Mouse (Mus musculus) liver, adult 2 months (tissue): ENCODE data around the gene Maml2.

Experiments
- CTCF ChIP-seq: fragments of 200-500 bp; IDR thresholded peaks from 2 replicates; pipeline ENCODE4 v1.5.1; 2011; ENCODE audit warnings: low read depth, low read length, control low read depth
- POLR2A ChIP-seq: fragments of 200-500 bp; IDR thresholded peaks from 2 replicates; pipeline ENCODE4 v1.6.1; 2011; ENCODE audit warnings: low read length, control low read depth; ENCODE audit not compliant: insufficient read depth; ENCODE audit errors: extremely low read depth

DNA sequence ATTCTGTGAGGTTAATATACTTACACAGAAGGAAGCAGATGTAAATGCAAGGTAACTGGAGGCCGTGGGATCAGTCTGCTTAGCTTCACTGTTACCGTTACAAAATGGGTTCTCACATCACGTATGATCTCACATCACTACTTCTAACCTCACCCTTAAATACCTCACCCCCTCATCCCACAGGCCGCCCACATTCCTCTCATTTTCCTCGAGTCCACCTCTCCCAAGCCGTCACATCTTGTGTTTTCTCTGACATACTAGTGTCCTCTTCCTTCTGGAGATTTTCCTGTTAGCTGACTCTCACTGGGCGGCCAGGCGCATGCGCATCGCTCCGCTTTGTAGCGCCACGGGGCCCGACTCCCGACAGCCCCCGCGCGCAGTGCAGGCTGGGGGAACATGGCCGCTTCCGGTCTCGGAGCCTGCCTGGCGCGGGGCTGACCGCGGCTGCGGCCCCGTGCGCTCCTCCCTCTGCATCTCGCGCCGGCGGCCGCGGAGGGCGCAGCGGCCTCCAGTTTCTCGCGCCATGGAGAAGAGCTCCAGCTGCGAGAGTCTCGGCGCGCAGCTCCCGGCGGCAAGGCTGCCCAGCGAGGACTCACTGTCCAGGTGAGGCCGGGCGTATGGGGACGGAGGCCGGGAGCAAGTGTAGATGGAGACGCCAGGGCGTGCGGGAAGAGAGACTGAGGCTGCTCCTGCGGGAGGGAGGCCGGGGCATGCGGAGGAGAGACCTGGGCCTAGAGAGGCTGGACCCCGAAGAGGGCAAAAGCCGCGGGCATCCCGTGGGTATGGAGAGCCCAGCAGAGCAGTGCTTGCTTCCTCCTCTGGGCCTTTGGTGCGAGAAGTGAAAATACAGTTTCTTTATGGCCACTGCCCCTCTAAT is 451.3 kb downstream of the Maml2 start:
- TF ChIP-seq CTCF (no peak), POLR2A (peak; percentile 51; the same call in 1 of the 2 replicates)
